Mouse (Mus musculus) erythroblast, adult 5-6 weeks (primary cell): ENCODE data around the gene Atxn7. TPM values are rescaled to one million over a fixed set of nuclear protein-coding genes. Genes with fewer than 3 reads are reported as not detected.
"Not testable (repeated sequence)": the region's sequence is repeated elsewhere in the genome, so short reads cannot be mapped to it uniquely, and the experiment has no call there.

Source experiments
- ATAC-seq: replicated peaks from 2 replicates; pipeline ENCODE4 v1.8.0; 2016; ENCODE audit warnings: moderate number of reproducible peaks, mild to moderate bottlenecking, moderate TSS enrichment, inconsistent platforms; ENCODE audit not compliant: poor library complexity, low FRiP score, severe bottlenecking
- total RNA-seq, 2 experiments: library from RNA; stranded (forward) in 1 of 2; stranded (reverse) in 1 of 2; fragments of 150-400 nt in 1 of 2; fragments of 200-764, 138-1000 nt in 1 of 2; gene quantifications; 2 replicates each; pipeline versions ENCODE4 v1.2.3 to v1.2.4; 2015 to 2017; ENCODE audit warnings: low replicate concordance in 2 of 2

The Atxn7 gene
- total RNA-seq (2015; ENCODE audit: low replicate concordance) (2.3 and 5.2 TPM in 2 replicates), total RNA-seq (2017; ENCODE audit: low replicate concordance) (3.0 and 4.6 TPM in 2 replicates)

DNA sequence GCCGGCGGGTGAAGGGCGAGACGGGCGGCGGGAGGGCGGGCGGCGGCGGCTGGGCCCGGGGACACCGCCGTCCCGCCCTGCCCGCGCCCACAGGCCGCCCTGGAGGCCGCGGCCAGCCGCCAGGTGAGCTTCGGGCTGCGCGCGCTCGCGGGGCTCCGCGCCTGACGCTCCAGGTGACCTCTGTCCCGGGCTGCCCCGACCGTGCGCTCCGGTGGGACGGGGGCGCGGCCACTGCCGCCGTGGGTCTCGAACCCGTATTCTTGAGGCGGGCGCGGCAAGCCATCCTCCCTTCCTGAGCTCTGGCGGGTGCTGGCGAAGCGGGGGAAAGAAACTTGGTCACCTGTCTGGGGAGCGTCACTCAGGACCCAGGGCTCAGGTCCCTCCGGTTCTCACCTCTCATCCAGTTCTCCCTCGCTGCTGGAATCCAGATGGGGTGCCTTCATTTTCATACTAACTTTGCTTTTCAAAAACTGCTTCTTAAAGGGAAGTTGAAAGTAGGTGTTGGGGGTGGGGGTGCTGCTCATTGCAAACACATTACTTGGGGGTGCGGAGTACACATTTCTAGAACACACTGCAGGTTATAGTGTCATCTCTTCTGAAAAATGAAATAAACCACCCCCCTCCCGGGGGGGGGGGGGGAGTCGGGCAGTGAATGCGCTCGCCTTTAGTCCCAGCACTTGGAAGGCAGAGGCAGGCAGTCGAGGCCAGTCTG lies at the start of gene Atxn7, which contains the start of gene Thoc7:
Atxn7 (plus strand) TSS at position 40 of the 712 bp plus-strand sequence.
Thoc7 (minus strand) TSS at position 452 of the 712 bp plus-strand sequence.
- peak; percentile 48 for ATAC-seq

DNA sequence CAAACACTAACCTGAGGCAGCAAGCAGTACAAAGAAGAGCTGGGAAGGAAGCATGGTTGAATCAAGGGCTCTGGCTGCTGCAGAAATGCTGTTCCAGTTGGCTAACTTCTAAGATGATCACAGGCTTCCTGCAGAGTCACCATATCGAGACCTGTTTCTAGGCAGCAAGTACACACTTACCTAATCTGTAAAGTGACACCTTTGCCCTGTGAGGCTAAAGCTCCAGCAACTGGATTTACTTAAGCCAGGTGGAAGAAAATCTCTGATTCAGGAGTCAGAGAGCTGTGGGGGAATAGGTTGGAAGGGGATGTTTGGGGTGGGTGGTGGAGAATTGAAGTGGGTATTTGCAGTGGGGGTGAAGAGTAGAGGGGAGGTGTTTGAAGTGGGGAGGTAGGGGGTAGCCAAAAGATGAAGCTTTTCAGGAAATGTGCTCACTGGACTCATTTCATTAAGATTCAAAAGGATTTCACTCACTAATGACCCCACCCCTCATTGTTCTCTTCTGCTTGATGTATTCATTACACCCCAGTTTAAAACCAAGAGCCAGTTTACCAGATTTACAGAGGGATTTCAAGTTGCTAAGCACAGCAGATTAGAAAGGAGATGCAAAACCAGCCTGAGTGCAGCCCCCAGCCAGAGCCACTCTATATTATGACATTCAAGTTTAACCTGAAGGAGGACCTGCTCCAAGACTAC lies 46.7 kb upstream of the Atxn7 start, which contains the start of gene Gm281:
Gm281 (minus strand) TSS at position 92 of the 696 bp plus-strand sequence.
- no peak for ATAC-seq

GRCm38 (mm10) chr14:13915207-13915606 lies 46.0 kb upstream of the Atxn7 start:
- no peak for ATAC-seq

DNA sequence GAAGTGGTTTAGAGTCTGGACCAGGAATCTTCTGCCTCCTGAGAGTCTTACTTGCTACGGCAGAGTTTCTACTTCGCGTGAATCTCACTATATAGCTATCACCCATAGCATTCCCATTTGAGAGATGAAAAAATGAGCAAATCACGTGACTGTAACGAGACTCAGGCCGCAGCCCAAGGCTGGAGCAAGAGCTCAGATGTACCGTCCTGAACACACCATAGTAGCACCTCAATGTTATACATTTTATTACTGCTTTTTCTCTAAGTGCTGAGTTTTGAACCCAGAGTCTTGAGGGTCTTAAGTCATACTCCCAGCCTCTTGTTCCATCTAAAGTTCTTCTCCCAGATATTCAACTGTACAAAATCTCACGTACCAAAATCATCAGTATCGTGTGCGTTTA lies 44.0 kb upstream of the Atxn7 start:
- ATAC-seq: no peak

DNA sequence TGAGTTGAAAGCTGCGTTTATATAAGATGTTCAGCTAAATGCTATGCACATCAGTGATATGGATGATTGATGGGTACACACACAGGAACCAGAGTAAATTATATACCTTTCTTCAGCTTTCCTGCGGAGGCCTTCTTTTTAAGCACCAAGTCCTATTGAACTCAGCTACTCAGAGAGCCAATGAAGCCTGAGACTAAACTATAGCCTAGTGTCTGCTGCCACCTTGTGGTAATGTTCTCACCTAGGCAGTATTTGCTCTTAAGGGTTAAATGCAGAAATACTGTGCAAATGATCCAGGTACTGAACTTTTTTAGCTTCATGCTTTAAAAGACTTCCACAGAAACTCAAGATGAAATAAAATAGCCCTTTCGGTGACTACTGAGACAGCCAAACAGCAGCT lies 43.6 kb upstream of the Atxn7 start:
- no peak for ATAC-seq

DNA sequence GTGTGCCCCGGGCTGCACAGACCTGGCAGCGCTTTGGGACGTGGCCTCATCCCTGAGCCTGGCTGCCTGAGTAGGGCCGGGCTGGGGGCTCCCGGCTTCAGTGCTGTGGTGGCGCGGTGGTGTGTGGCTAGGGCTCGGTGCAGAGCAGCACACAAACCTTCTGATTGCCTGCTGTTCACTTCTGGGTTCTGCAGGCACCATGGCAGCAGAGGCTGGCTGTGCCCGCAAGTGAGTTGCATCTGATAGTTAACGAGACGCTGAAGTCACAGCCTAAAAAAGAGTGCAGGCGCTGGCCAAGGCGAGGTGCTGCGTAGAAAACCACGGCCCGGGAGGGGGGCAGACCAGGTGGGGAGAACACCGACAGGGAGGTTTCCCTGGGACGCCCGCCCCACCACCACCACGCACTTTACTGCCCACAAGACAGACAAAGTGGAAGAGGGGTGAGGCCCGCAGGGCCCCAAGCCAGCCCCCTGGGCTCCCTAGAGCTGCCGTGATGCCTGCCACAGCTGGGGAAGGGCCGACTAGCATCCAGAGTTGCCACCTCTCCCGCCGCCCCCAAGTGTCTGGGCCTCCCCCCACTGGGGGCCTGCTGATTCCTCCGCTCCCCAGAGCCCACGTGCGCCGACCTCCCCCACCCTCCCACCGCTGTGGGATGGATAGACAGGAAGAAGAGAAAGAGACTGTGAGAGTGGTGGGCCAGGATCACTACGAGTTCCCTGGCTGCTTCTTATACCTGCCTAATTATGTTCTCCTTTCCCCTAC lies 27.8 kb upstream of the Atxn7 start:
- ATAC-seq: 0 out of 2 replicates have a peak, but pooled peaks have one; percentile 39

- no peak for ATAC-seq
Observed at GRCm38 (mm10) chr14:13934052-13934371, 27.2 kb upstream of the Atxn7 start.

GRCm38 (mm10) chr14:13944686-13945085 lies 16.6 kb upstream of the Atxn7 start:
- no peak for ATAC-seq

- ATAC-seq: no peak
Observed at GRCm38 (mm10) chr14:13948345-13948744, 12.9 kb upstream of the Atxn7 start.

- ATAC-seq: peak; percentile 73
Observed at GRCm38 (mm10) chr14:13950401-13950800, 10.8 kb upstream of the Atxn7 start.

- not testable (repeated sequence) for ATAC-seq
Observed at GRCm38 (mm10) chr14:13952151-13952550, 9.1 kb upstream of the Atxn7 start.

- ATAC-seq: peak; percentile 76
Observed at GRCm38 (mm10) chr14:13960079-13960478, 1.2 kb upstream of the Atxn7 start.

GRCm38 (mm10) chr14:13960482-13961325 lies 536 bp upstream of the Atxn7 start:
- ATAC-seq: peak; percentile 60

GRCm38 (mm10) chr14:13962476-13962875 lies 1.2 kb downstream of the Atxn7 start:
- no peak for ATAC-seq

- ATAC-seq: no peak
Observed at GRCm38 (mm10) chr14:13963527-13963926, 2.3 kb downstream of the Atxn7 start.

DNA sequence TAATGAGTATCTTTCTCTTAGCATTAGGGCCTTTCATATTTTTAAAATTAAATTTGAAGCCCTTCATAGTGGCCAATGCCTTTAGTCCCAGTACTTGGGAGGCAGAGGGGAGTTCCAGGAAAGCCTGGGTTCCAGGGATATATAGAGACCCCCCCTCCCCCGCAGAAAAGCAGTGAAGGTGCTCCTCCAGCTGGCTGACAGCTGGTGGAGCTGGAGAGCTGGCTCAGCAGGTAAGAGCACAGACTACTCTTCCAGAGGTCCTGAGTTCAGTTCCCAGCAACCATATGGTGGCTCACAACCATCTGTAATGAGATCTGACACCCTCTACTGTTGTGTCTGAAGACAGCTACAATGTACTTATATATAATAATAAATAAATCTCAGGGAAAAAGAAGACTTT lies 6.4 kb downstream of the Atxn7 start:
- no peak for ATAC-seq

DNA sequence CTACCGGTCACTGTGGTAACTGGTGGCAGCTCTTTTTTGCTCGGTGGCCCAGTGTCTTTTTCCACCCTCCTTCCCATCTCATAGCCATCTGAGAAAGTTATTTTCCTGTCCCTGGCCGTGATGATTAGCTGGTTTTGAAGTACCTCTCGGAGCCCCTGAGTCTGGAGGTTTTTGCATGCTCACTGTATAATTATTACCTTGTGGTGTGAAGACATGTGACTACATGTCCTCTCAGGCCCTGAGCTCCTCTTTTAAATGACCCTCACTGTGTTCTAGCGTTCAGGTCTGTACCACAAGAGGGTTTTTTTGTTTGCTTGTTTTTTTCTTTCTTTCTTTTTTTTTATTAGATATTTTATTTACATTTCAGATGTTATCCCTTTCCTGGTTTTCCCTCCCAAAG lies 7.2 kb downstream of the Atxn7 start:
- ATAC-seq: no peak

DNA sequence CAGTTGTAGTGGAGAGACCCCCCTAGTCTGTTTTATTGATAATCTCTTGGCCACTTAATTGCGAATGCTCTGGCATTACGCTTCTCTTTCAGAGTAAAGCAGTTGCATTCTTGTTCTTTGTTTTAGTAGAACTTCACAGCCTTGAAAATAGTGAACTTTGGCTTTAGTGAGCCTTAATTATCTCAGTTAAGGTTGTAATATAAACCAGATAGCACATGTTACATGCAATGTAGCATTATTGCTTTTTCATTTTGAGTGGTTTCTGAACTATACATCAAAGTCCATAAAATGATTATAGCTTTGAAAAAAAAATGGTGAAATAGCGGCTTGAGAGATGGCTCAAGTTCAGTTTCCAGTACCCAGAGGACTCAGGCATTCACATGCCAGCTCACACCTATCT lies 9.3 kb downstream of the Atxn7 start:
- ATAC-seq: no peak

DNA sequence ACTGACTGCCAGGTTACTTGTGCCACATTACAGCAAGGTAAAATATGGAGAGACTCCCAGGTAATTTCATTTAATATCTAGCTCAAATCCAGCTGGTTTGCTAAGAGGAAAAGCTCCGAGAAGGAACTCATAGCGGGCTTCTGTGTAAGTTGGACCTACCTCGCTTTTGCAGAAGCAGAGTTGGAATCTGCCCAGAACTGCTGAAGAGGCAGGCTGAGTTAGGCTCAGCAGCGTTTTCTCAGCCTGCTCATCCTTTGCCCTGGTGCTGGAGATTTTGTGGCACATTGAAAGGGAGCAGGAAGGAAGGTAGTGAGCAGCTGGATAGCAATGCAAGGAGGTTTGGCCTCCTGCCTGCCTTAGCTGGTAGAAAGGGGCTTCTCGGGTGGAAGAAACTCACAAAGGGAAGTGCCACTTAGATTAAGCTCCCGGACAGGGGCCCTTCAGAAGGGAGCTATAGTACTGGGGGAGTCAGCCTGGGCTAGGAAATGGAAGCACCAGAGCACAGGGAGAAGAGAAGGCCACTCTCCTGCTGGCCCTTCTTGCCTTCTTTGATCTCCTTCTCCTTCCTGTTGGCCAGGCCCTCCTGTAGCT lies 10.5 kb downstream of the Atxn7 start:
- no peak for ATAC-seq
